Mouse (Mus musculus): Measurements from ENCODE around the gene Pheta1.

The Pheta1 gene

GRCm38 (mm10) chr5:121848743-121849142, at the start of gene Pheta1:
TSS of gene Pheta1 (plus strand) at chr5:121848984.
- peak; percentile 82 to 85 for DNase-seq (ENCODE audit: low spot score in 2 of 2)

- no peak for DNase-seq (ENCODE audit: low spot score in 2 of 2)
Observed at GRCm38 (mm10) chr5:121807186-121807585, 41.6 kb upstream of the Pheta1 start.

GRCm38 (mm10) chr5:121808202-121808601, 40.6 kb upstream of the Pheta1 start:
- DNase-seq (ENCODE audit: low spot score in 2 of 2): no peak

- no peak for DNase-seq (ENCODE audit: low spot score in 2 of 2)
Observed at GRCm38 (mm10) chr5:121809667-121810224, 39.0 kb upstream of the Pheta1 start.

- no peak for DNase-seq (ENCODE audit: low spot score in 2 of 2)
Observed at GRCm38 (mm10) chr5:121810331-121811151, 38.2 kb upstream of the Pheta1 start.

- no peak for DNase-seq (ENCODE audit: low spot score in 2 of 2)
Observed at GRCm38 (mm10) chr5:121811485-121811931, 37.3 kb upstream of the Pheta1 start.

GRCm38 (mm10) chr5:121812526-121813243, 36.1 kb upstream of the Pheta1 start:
- DNase-seq (ENCODE audit: low spot score in 2 of 2): no peak

GRCm38 (mm10) chr5:121813744-121814143, 35.0 kb upstream of the Pheta1 start:
- DNase-seq (ENCODE audit: low spot score in 2 of 2): no peak

- DNase-seq (ENCODE audit: low spot score in 2 of 2): no peak
Observed at GRCm38 (mm10) chr5:121815067-121815466, 33.7 kb upstream of the Pheta1 start.

- no peak for DNase-seq (ENCODE audit: low spot score in 2 of 2)
Observed at GRCm38 (mm10) chr5:121815867-121816380, 32.9 kb upstream of the Pheta1 start.

- no peak for DNase-seq (ENCODE audit: low spot score in 2 of 2)
Observed at GRCm38 (mm10) chr5:121816611-121817010, 32.2 kb upstream of the Pheta1 start.

- no peak for DNase-seq (ENCODE audit: low spot score in 2 of 2)
Observed at GRCm38 (mm10) chr5:121817551-121817950, 31.2 kb upstream of the Pheta1 start.

GRCm38 (mm10) chr5:121818401-121818800, 30.4 kb upstream of the Pheta1 start:
- no peak for DNase-seq (ENCODE audit: low spot score in 2 of 2)

- no peak for DNase-seq (ENCODE audit: low spot score in 2 of 2)
Observed at GRCm38 (mm10) chr5:121818862-121819261, 29.9 kb upstream of the Pheta1 start.

- no peak for DNase-seq (ENCODE audit: low spot score in 2 of 2)
Observed at GRCm38 (mm10) chr5:121819559-121819958, 29.2 kb upstream of the Pheta1 start.

- DNase-seq (ENCODE audit: low spot score in 2 of 2): no peak
Observed at GRCm38 (mm10) chr5:121820161-121820560, 28.6 kb upstream of the Pheta1 start.

GRCm38 (mm10) chr5:121820657-121821056, 28.1 kb upstream of the Pheta1 start:
- no peak for DNase-seq (ENCODE audit: low spot score in 2 of 2)

GRCm38 (mm10) chr5:121821116-121821515, 27.7 kb upstream of the Pheta1 start:
- no peak for DNase-seq (ENCODE audit: low spot score in 2 of 2)

GRCm38 (mm10) chr5:121821552-121821951, 27.2 kb upstream of the Pheta1 start:
- DNase-seq (ENCODE audit: low spot score in 2 of 2): no peak

- DNase-seq (ENCODE audit: low spot score in 2 of 2): no peak
Observed at GRCm38 (mm10) chr5:121822786-121823505, 25.8 kb upstream of the Pheta1 start.

GRCm38 (mm10) chr5:121823668-121824067, 25.1 kb upstream of the Pheta1 start:
- no peak for DNase-seq (ENCODE audit: low spot score in 2 of 2)

- DNase-seq (ENCODE audit: low spot score in 2 of 2): no peak
Observed at GRCm38 (mm10) chr5:121824121-121824520, 24.7 kb upstream of the Pheta1 start.

Data from right cerebral cortex, postnatal 36 days (tissue).